Mouse (Mus musculus): ENCODE measurements at regions not wholly inside any gene's neighbourhood (a gene's known extent, or its start where the extent isn't known, plus 50 kb on each side); places are given as distances from the start of the nearest gene placed in this dataset.

GRCm38 (mm10) chr16:93041887-93042286, 215.9 kb upstream of the Runx1 start:
- no peak for TF ChIP-seq POLR2A (IDR thresholded peaks at IDR 0.05; ENCODE audit: low read depth, low read length)
- TF ChIP-seq CTCF (conservative IDR thresholded peaks at IDR 0.05; ENCODE audit: insufficient read depth, insufficient read length, low read depth, low read length): no peak
- Histone ChIP-seq H3K27me3 (replicated peaks; ENCODE audit: control insufficient read depth, insufficient read depth, low read length) (no peaks in the 10 kb centered on the region), H3K36me3 (ENCODE audit: control insufficient read depth, insufficient read depth, low read length) (no peaks in the 10 kb centered on the region), H3K27ac (ENCODE audit: insufficient read depth, low read depth, low read length) (no peak overlapping the region), H3K4me1 (ENCODE audit: control insufficient read depth, insufficient read depth, low read length) (no peaks in the 10 kb centered on the region), H3K4me3 (ENCODE audit: insufficient read depth, low read depth, low read length) (no peak overlapping the region)
- WGBS: 85% methylated on average over 3 of the region's 3 CpGs
- no peak for DNase-seq

DNA sequence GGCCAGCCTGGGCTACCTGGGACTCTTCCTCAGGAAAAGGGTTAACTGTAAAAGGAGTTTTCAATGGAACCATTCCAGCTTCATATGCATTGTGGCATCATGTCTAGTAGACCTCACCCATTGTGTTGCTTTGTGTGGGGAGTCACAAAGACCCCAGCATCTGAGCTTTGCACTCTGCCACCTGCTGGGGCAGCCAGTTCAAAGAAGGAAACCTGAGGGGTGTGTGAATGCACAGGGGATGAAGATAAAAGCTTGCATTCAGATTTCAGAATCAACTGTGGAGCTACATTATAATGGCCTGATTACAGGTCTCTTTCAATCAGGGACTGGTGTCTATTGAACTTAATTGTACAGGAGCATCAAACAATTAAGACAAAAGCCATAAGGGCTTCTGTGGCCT, 215.4 kb upstream of the Runx1 start:
- TF ChIP-seq POLR2A (IDR thresholded peaks at IDR 0.05; ENCODE audit: low read depth, low read length) (no peak), CTCF (conservative IDR thresholded peaks at IDR 0.05; ENCODE audit: insufficient read depth, insufficient read length, low read depth, low read length) (no peak)
- no peak overlapping the region for H3K27ac ChIP-seq (ENCODE audit: insufficient read depth, low read depth, low read length)
- H3K4me1 ChIP-seq (ENCODE audit: control insufficient read depth, insufficient read depth, low read length): no peaks in the 10 kb centered on the region
- H3K27me3 ChIP-seq (replicated peaks; ENCODE audit: control insufficient read depth, insufficient read depth, low read length): no peaks in the 10 kb centered on the region
- H3K36me3 ChIP-seq (ENCODE audit: control insufficient read depth, insufficient read depth, low read length): no peaks in the 10 kb centered on the region
- DNase-seq: no peak
- H3K4me3 ChIP-seq (ENCODE audit: insufficient read depth, low read depth, low read length): no peak overlapping the region

DNA sequence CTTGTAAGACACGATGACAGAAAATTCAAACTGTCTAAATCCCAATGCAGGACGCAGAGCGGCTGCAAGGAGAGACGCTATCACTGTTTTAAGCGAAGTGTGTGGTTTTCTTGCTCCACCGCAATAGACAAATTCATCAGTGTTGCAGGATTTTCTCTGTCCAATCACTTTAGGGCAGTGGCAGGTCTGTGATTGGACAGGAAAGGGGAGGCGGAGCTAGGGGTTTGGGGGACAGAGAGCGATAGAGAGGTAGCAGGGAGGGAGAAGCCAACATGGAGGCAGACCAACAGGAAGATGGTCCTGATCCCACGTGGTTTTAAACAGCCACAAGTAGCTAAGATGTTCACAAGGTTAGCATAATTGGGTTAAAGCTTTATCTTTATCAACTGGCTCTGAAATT, 209.7 kb upstream of the Runx1 start:
- Histone ChIP-seq H3K4me1 (ENCODE audit: control insufficient read depth, insufficient read depth, low read length) (no peaks in the 10 kb centered on the region), H3K27ac (ENCODE audit: insufficient read depth, low read depth, low read length) (no peak overlapping the region), H3K27me3 (replicated peaks; ENCODE audit: control insufficient read depth, insufficient read depth, low read length) (no peaks in the 10 kb centered on the region), H3K36me3 (ENCODE audit: control insufficient read depth, insufficient read depth, low read length) (no peaks in the 10 kb centered on the region), H3K4me3 (ENCODE audit: insufficient read depth, low read depth, low read length) (no peak overlapping the region)
- 89% methylated on average over 9 of the region's 9 CpGs for WGBS
- DNase-seq: no peak
- no peak for TF ChIP-seq CTCF (conservative IDR thresholded peaks at IDR 0.05; ENCODE audit: insufficient read depth, insufficient read length, low read depth, low read length)
- no peak for TF ChIP-seq POLR2A (IDR thresholded peaks at IDR 0.05; ENCODE audit: low read depth, low read length)

- WGBS: 85% methylated on average over 3 of the region's 3 CpGs
- TF ChIP-seq POLR2A (IDR thresholded peaks at IDR 0.05; ENCODE audit: low read depth, low read length): no peak
- TF ChIP-seq CTCF (conservative IDR thresholded peaks at IDR 0.05; ENCODE audit: insufficient read depth, insufficient read length, low read depth, low read length): no peak
- Histone ChIP-seq H3K4me1 (ENCODE audit: control insufficient read depth, insufficient read depth, low read length) (no peaks in the 10 kb centered on the region), H3K27me3 (replicated peaks; ENCODE audit: control insufficient read depth, insufficient read depth, low read length) (no peaks in the 10 kb centered on the region), H3K27ac (ENCODE audit: insufficient read depth, low read depth, low read length) (no peak overlapping the region), H3K4me3 (ENCODE audit: insufficient read depth, low read depth, low read length) (no peak overlapping the region), H3K36me3 (ENCODE audit: control insufficient read depth, insufficient read depth, low read length) (no peaks in the 10 kb centered on the region)
- DNase-seq: peak; percentile 9
These were observed 208.0 kb upstream of the Runx1 start for GRCm38 (mm10) chr16:93033943-93034342.

DNA sequence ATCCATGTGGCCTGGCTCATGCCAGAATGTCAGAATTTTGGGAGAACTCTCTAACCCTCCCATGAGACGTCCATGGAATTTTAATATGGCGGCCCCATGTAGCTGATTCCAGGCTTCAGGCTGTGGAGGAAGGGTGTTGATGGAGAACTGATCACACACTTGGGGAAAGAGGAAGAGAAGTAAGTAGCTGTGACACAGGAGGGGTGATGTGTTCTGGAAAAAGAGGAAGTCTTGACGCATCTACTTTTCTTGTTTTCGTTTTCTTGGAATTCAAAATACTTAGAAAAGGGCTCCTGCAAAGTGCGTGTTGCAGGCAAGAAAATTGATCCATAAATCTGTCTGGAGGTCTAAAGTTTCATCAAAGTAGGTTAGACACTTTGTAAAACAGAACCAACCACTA, 205.7 kb upstream of the Runx1 start:
- TF ChIP-seq POLR2A (IDR thresholded peaks at IDR 0.05; ENCODE audit: low read depth, low read length): no peak
- no peak for TF ChIP-seq CTCF (conservative IDR thresholded peaks at IDR 0.05; ENCODE audit: insufficient read depth, insufficient read length, low read depth, low read length)
- WGBS: 82% methylated on average over 5 of the region's 5 CpGs
- H3K36me3 ChIP-seq (ENCODE audit: control insufficient read depth, insufficient read depth, low read length): no peaks in the 10 kb centered on the region
- no peak overlapping the region for H3K4me3 ChIP-seq (ENCODE audit: insufficient read depth, low read depth, low read length)
- no peaks in the 10 kb centered on the region for H3K27me3 ChIP-seq (replicated peaks; ENCODE audit: control insufficient read depth, insufficient read depth, low read length)
- no peaks in the 10 kb centered on the region for H3K4me1 ChIP-seq (ENCODE audit: control insufficient read depth, insufficient read depth, low read length)
- peak; percentile 7 for DNase-seq
- no peak overlapping the region for H3K27ac ChIP-seq (ENCODE audit: insufficient read depth, low read depth, low read length)

DNA sequence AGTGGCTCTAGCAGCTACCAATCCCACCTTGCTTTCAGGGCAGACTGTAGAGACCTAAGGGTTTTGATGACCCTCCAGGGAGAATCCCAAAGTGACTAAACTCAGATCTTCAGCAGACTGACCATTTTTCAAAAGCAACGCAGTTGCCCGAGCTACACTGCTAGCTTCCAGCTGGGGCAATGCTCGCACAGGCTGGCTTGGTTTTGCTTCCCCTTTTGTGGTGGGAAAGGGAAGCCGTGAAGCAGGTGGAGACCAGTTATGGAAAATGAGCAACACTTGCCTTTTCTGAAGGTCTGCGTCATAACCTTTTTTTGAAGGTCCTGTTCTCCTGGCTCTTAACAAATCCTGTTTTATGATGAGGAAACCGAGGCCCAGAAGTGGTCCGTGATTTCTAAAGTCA, 202.7 kb upstream of the Runx1 start:
- no peaks in the 10 kb centered on the region for H3K36me3 ChIP-seq (ENCODE audit: control insufficient read depth, insufficient read depth, low read length)
- DNase-seq: peak; percentile 24
- H3K4me3 ChIP-seq (ENCODE audit: insufficient read depth, low read depth, low read length): no peak overlapping the region
- H3K27ac ChIP-seq (ENCODE audit: insufficient read depth, low read depth, low read length): 0 out of 2 replicates have a peak overlapping the region, but pooled peaks have one; percentile 1
- no peak for TF ChIP-seq POLR2A (IDR thresholded peaks at IDR 0.05; ENCODE audit: low read depth, low read length)
- TF ChIP-seq CTCF (conservative IDR thresholded peaks at IDR 0.05; ENCODE audit: insufficient read depth, insufficient read length, low read depth, low read length): no peak
- H3K4me1 ChIP-seq (ENCODE audit: control insufficient read depth, insufficient read depth, low read length): no peaks in the 10 kb centered on the region
- 86% methylated on average over 7 of the region's 7 CpGs for WGBS
- no peaks in the 10 kb centered on the region for H3K27me3 ChIP-seq (replicated peaks; ENCODE audit: control insufficient read depth, insufficient read depth, low read length)

GRCm38 (mm10) chr16:93028016-93028415, 202.1 kb upstream of the Runx1 start:
- no peaks in the 10 kb centered on the region for H3K36me3 ChIP-seq (ENCODE audit: control insufficient read depth, insufficient read depth, low read length)
- H3K27ac ChIP-seq (ENCODE audit: insufficient read depth, low read depth, low read length): no peak overlapping the region
- H3K27me3 ChIP-seq (replicated peaks; ENCODE audit: control insufficient read depth, insufficient read depth, low read length): no peaks in the 10 kb centered on the region
- TF ChIP-seq CTCF (conservative IDR thresholded peaks at IDR 0.05; ENCODE audit: insufficient read depth, insufficient read length, low read depth, low read length) (no peak), POLR2A (IDR thresholded peaks at IDR 0.05; ENCODE audit: low read depth, low read length) (no peak)
- H3K4me3 ChIP-seq (ENCODE audit: insufficient read depth, low read depth, low read length): no peak overlapping the region
- no peak for DNase-seq
- 71% methylated on average over 7 of the region's 7 CpGs for WGBS
- H3K4me1 ChIP-seq (ENCODE audit: control insufficient read depth, insufficient read depth, low read length): no peaks in the 10 kb centered on the region

Data from kidney, adult 2 months (tissue).